Mouse (Mus musculus) limb, embryonic 13.5 days (tissue): ENCODE data around the gene Pld5. TPM values are rescaled to one million over a fixed set of nuclear protein-coding genes. Genes with fewer than 3 reads are reported as not detected.
A peak's percentile ranks its signal among the peaks of the same experiment; 100 is the strongest.

Experiments
- ATAC-seq: fragments of 200-750 bp; cut with Nextera tagmentation; 2 replicates; pipeline ENCODE4 v1.8.0; 2017; ENCODE audit warnings: low read depth, moderate number of reproducible peaks, moderate TSS enrichment; ENCODE audit not compliant: low FRiP score
- H3K27ac ChIP-seq: fragments of 300-500 bp; sonication (generic); 2 replicates; pipeline ENCODE4 v1.5.1; 2015; ENCODE audit warnings: inconsistent platforms, mild to moderate bottlenecking, moderate library complexity
- H3K27me3 ChIP-seq: fragments of 300-500 bp; sonication (generic); 2 replicates; pipeline ENCODE4 v1.6.1; 2015; ENCODE audit warnings: mild to moderate bottlenecking, inconsistent platforms
- H3K36me3 ChIP-seq: fragments of 300-500 bp; sonication (generic); 2 replicates; pipeline ENCODE4 v1.6.1; 2015; ENCODE audit warnings: inconsistent platforms, mild to moderate bottlenecking, moderate library complexity
- H3K4me1 ChIP-seq: fragments of 300-500 bp; sonication (generic); 2 replicates; pipeline ENCODE4 v1.6.1; 2015; ENCODE audit warnings: inconsistent platforms
- H3K4me2 ChIP-seq: fragments of 300-500 bp; sonication (generic); replicated peaks from 2 replicates; pipeline ENCODE4 v1.6.1; 2015; ENCODE audit warnings: inconsistent platforms, mild to moderate bottlenecking, moderate library complexity
- H3K4me3 ChIP-seq: fragments of 300-500 bp; sonication (generic); 2 replicates; pipeline ENCODE4 v1.5.1; 2015; ENCODE audit warnings: moderate library complexity, mild to moderate bottlenecking, inconsistent platforms
- H3K9ac ChIP-seq: fragments of 300-500 bp; sonication (generic); 2 replicates; pipeline ENCODE4 v1.6.1; 2015; ENCODE audit warnings: mild to moderate bottlenecking, inconsistent platforms
- H3K9me3 ChIP-seq: fragments of 300-500 bp; sonication (generic); 2 replicates; pipeline ENCODE4 v1.6.1; 2016; ENCODE audit warnings: inconsistent platforms
- WGBS: fragments of 180-500 bp; shearing (Covaris S2); methylation state at CpG from one replicate; pipeline ENCODE4 v1.1.7; 2015; 5-methylcytosine and 5-hydroxymethylcytosine counted together
- polyA plus RNA-seq: library from polyadenylated mRNA; unstranded; fragments of >200 nt; fragmentation: Nextera tagmentation; extraction: Ambion mirVana; gene quantifications from 2 replicates; pipeline ENCODE4 v1.2.1, GENCODE M21; 2015

Gene Pld5
- polyA plus RNA-seq, 1 experiment from 2014 or later: 0.88 TPM

- Histone ChIP-seq H3K9ac (no peak overlapping the region), H3K27ac (no peak overlapping the region), H3K27me3 (no peaks in the 10 kb centered on the region), H3K4me3 (no peak overlapping the region), H3K9me3 (no peaks in the 10 kb centered on the region), H3K36me3 (no peaks in the 10 kb centered on the region), H3K4me2 (no peak overlapping the region), H3K4me1 (no peaks in the 10 kb centered on the region)
- no peak for ATAC-seq
- 85% methylated on average over 5 of the region's 5 CpGs for WGBS
These were observed 304.4 kb downstream of the Pld5 start for GRCm38 (mm10) chr1:175970710-175971109.

DNA sequence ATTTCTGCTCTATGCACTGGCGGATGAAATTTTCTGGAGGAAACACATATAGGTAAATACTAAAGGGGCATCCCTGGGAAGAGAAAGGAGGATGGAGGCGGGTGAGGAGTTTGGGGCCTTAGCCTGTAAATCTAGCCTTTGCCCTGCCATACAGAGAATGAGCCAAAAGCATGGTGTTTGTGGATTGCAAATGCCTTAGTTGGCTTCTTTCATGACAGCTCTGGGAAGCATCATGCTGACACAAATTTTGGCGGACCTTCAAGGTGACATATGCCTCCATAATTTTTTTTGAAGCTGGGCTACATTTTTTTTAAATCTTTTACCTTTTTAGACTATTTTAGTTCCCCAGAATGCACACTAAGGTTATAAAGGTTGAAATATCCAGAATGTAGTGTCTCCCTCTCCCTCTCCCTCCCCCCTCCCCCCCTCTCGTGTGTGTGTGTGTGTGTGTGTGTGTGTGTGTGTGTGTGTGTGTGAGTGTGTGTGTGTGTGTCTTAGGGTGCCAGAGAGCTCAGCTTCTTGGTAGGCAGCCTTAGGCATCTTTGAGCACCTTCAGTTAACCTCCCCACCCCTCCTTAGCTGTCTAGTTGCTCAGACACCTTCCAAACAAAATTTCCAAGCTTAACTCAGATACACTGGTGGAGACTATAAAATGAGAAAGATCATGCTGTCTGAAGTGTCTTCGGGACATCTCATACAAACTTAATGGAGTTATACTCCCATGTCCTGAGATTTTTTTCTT lies 307.9 kb downstream of the Pld5 start:
- WGBS: 82% methylated on average over 5 of the region's 5 CpGs
- no peaks in the 10 kb centered on the region for H3K27me3 ChIP-seq
- H3K4me1 ChIP-seq: no peaks in the 10 kb centered on the region
- no peaks in the 10 kb centered on the region for H3K36me3 ChIP-seq
- no peak overlapping the region for H3K4me3 ChIP-seq
- H3K9ac ChIP-seq: no peak overlapping the region
- no peaks in the 10 kb centered on the region for H3K9me3 ChIP-seq
- H3K4me2 ChIP-seq: no peak overlapping the region
- H3K27ac ChIP-seq: no peak overlapping the region
- no peak for ATAC-seq

- 88% methylated on average over 2 of the region's 2 CpGs for WGBS
- ATAC-seq: no peak
- H3K9ac ChIP-seq: no peak overlapping the region
- no peaks in the 10 kb centered on the region for H3K4me1 ChIP-seq
- no peaks in the 10 kb centered on the region for H3K36me3 ChIP-seq
- H3K4me3 ChIP-seq: no peak overlapping the region
- no peaks in the 10 kb centered on the region for H3K9me3 ChIP-seq
- no peak overlapping the region for H3K27ac ChIP-seq
- H3K27me3 ChIP-seq: no peaks in the 10 kb centered on the region
- no peak overlapping the region for H3K4me2 ChIP-seq
These were observed 313.3 kb downstream of the Pld5 start for GRCm38 (mm10) chr1:175961786-175962185.

- ATAC-seq: no peak
- no peaks in the 10 kb centered on the region for H3K4me1 ChIP-seq
- WGBS: 91% methylated on average over 2 of the region's 2 CpGs
- no peaks in the 10 kb centered on the region for H3K27me3 ChIP-seq
- no peak overlapping the region for H3K9ac ChIP-seq
- no peaks in the 10 kb centered on the region for H3K36me3 ChIP-seq
- no peaks in the 10 kb centered on the region for H3K9me3 ChIP-seq
- no peak overlapping the region for H3K27ac ChIP-seq
- no peak overlapping the region for H3K4me2 ChIP-seq
- H3K4me3 ChIP-seq: no peak overlapping the region
These were observed 324.3 kb downstream of the Pld5 start for GRCm38 (mm10) chr1:175950851-175951250.

- Histone ChIP-seq H3K4me2 (no peak overlapping the region), H3K27ac (no peak overlapping the region), H3K9ac (no peak overlapping the region), H3K4me1 (no peaks in the 10 kb centered on the region), H3K9me3 (no peaks in the 10 kb centered on the region), H3K4me3 (no peak overlapping the region), H3K27me3 (no peaks in the 10 kb centered on the region), H3K36me3 (no peaks in the 10 kb centered on the region)
- peak; percentile 59; the same call in 1 of the 2 replicates for ATAC-seq
- WGBS: 39% methylated on average over 3 of the region's 3 CpGs
These were observed 324.7 kb downstream of the Pld5 start for GRCm38 (mm10) chr1:175950421-175950820.

DNA sequence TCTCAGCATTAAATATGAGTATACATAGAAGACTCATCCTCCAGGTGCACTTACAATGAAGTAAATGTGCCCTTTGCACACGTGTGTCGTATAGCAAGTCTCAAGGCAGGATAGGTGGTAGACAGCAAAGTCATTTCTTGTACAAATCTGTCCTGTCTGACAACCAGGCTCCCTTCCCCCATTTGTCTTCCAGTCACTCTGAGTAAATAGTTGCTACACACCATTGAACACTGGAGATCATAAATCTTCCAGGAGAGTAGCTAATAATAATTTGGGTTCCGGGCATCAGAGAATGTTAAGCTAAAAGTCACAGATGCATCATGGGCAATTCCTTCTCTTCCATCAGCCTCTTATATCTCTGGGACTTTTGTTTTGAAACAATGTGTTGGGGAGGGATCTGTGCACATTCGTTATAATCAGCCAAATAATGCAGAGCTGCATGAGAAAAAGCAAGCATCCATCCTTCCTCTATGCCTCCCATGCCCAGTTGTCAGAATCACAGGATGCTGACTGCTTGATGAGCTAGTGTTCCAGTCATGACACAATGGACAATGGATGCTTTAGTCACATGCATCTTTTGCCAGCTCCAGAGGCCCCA lies 328.3 kb downstream of the Pld5 start:
- Histone ChIP-seq H3K4me3 (no peak overlapping the region), H3K36me3 (no peaks in the 10 kb centered on the region), H3K4me1 (no peaks in the 10 kb centered on the region), H3K4me2 (no peak overlapping the region), H3K9me3 (no peaks in the 10 kb centered on the region), H3K27me3 (no peaks in the 10 kb centered on the region), H3K27ac (no peak overlapping the region), H3K9ac (no peak overlapping the region)
- no peak for ATAC-seq
- WGBS: 78% methylated on average over 4 of the region's 4 CpGs

DNA sequence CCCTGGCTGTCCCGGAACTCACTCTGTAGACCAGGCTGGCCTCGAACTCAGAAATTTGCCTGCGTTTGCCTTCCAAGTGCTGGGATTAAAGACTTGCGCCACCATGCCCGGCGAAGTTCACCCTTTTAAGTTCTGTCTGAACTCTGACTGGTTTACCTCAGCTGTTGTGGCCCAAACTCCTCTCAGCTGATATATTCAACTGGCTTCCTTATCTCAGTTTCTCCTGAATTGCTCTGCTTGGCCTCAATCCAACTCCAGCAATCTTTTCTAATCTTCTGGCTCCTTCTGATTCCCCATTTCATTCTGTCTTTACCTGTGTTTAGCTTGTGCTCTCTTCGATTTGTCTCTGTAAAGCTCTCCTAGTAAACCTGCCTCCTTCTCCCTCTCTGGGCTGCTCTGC lies 331.9 kb downstream of the Pld5 start:
- Histone ChIP-seq H3K9ac (no peak overlapping the region), H3K36me3 (no peaks in the 10 kb centered on the region), H3K4me3 (no peak overlapping the region), H3K27ac (no peak overlapping the region), H3K27me3 (no peaks in the 10 kb centered on the region), H3K9me3 (no peaks in the 10 kb centered on the region), H3K4me2 (no peak overlapping the region), H3K4me1 (no peaks in the 10 kb centered on the region)
- ATAC-seq: no peak
- WGBS: 91% methylated on average over 7 of the region's 7 CpGs

DNA sequence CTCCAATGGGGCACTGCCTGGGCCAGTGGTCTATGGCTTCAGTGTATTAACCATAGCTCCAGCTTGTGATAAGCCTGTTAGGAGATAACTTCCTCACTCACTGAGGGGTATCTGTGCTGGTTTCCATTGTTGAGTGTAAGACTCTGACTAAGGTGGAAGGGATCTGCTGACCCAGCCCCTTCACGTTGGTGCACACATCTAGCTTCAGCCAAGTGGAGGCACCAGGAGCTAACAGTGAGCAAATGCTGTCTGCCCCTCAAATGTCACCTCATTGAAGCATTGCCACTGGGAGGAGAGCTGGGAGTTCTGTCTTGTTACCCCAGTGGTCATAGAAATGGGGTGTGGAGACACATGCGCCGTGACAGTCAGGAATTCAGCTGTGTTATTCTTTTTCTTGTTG lies 336.4 kb downstream of the Pld5 start:
- H3K36me3 ChIP-seq: no peaks in the 10 kb centered on the region
- H3K4me2 ChIP-seq: no peak overlapping the region
- H3K27ac ChIP-seq: no peak overlapping the region
- no peaks in the 10 kb centered on the region for H3K27me3 ChIP-seq
- WGBS: 76% methylated on average over 3 of the region's 3 CpGs
- ATAC-seq: no peak
- H3K9ac ChIP-seq: no peak overlapping the region
- H3K4me3 ChIP-seq: no peak overlapping the region
- H3K9me3 ChIP-seq: no peaks in the 10 kb centered on the region
- no peaks in the 10 kb centered on the region for H3K4me1 ChIP-seq

DNA sequence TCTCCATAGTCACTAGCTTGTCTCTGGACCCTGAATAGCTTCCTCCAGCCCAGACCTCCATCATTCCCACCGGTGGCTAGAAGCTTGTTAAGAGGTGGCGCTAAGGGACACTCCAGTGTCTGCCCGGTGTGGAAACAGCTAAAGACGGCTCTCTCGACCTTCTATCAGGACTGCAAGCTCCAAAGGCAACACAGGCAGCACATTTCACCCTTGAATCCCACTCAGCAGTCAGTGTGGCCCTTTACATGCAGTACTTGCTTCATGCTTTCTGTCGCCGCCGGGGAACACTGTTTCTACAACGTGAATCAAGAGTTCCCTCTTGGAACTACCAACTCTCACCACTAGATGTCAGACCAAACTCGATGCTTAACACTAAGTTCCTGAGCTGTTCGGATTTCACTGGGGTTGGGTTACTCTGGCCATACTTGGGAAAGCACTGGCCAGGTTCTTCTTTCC lies 338.8 kb downstream of the Pld5 start:
- peak; percentile 87 for ATAC-seq
- H3K4me2 ChIP-seq: peak overlapping the region; percentile 52
- WGBS: 12% methylated on average over 11 of the region's 11 CpGs
- no peaks in the 10 kb centered on the region for H3K4me1 ChIP-seq
- H3K36me3 ChIP-seq: no peaks in the 10 kb centered on the region
- H3K27me3 ChIP-seq: no peaks in the 10 kb centered on the region
- peak overlapping the region; percentile 13; the same call in 1 of the 2 replicates for H3K4me3 ChIP-seq
- H3K27ac ChIP-seq: no peak overlapping the region
- H3K9me3 ChIP-seq: no peaks in the 10 kb centered on the region
- no peak overlapping the region for H3K9ac ChIP-seq

GRCm38 (mm10) chr1:175931391-175931790 lies 343.7 kb downstream of the Pld5 start:
- H3K4me1 ChIP-seq: no peaks in the 10 kb centered on the region
- 85% methylated on average over 5 of the region's 5 CpGs for WGBS

GRCm38 (mm10) chr1:175923848-175924787 lies 351.0 kb downstream of the Pld5 start:
- Histone ChIP-seq H3K4me2 (no peak overlapping the region), H3K27ac (no peak overlapping the region), H3K36me3 (no peaks in the 10 kb centered on the region), H3K4me1 (no peaks in the 10 kb centered on the region), H3K4me3 (no peak overlapping the region), H3K9me3 (no peaks in the 10 kb centered on the region), H3K9ac (no peak overlapping the region), H3K27me3 (no peaks in the 10 kb centered on the region)
- WGBS: 55% methylated on average over 7 of the region's 7 CpGs
- peak; percentile 32; the same call in 1 of the 2 replicates for ATAC-seq

More at GRCm38 (mm10) chr1:175931391-175931790, 343.7 kb downstream of the Pld5 start:
- Histone ChIP-seq H3K27me3 (no peaks in the 10 kb centered on the region), H3K4me3 (no peak overlapping the region), H3K9ac (no peak overlapping the region), H3K27ac (no peak overlapping the region), H3K4me2 (no peak overlapping the region), H3K36me3 (no peaks in the 10 kb centered on the region), H3K9me3 (no peaks in the 10 kb centered on the region)
- no peak for ATAC-seq

- Histone ChIP-seq H3K4me3 (no peak overlapping the region), H3K27ac (no peak overlapping the region), H3K27me3 (no peaks in the 10 kb centered on the region), H3K9me3 (no peaks in the 10 kb centered on the region), H3K9ac (no peak overlapping the region), H3K4me1 (no peaks in the 10 kb centered on the region), H3K4me2 (no peak overlapping the region), H3K36me3 (no peaks in the 10 kb centered on the region)
- no peak for ATAC-seq
- 90% methylated on average over 8 of the region's 8 CpGs for WGBS
These were observed 354.0 kb downstream of the Pld5 start for GRCm38 (mm10) chr1:175921091-175921490.
